Mouse (Mus musculus): ENCODE results near the gene Naga. TPM values are rescaled to one million over a fixed set of nuclear protein-coding genes. Genes with fewer than 3 reads are reported as not detected.

The Naga gene
- total and polyA plus RNA-seq, 3 experiments, result 190 to 333 (median 200) TPM

DNA sequence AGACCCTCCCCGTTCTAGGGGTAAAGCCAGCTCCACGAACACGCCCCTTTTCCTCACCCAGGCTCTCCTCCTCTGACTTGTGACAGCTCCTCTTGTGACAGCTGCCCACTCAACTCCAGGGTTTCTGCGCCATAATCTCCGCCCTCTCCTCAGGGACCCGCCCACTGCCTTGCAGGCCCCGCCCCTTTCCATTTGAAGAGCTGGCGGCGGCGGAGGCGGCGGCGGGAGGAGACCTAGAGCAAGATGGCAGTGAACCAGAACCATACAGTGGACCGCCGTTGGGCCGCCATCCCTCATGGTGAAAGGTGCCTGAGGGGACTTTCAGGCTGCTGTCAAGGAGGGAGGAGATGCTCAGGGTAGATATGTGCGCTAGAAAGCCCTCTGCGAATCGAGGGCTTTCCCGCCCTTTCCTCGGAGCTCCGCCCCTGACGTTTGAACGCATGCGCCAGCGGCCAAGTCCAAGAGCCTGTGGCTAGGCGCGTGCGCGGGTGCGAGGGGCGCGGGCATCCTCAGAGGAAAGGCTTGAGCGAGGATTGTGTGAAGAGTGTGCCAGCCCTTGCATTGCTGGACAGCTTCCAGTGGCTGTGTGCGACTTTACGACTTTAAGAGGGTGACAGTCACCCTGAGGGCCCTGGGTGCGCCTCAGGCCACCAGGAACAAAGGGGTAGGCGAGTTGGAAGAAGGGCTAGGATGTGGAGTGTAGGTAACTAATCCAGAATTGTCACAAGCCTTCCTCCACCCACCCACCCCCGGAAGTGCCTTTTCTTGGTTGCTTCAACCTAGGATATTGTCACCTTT, 39.8 kb downstream of the Naga start, which contains the start of gene Wbp2nl:
Gene Wbp2nl, plus strand, starts transcription at position 191 of the 798 bp plus-strand sequence.
- Histone ChIP-seq H3K4me3 (ENCODE audit: low read depth, low read length) (no peak within 1 kb of the TSS), H3K36me3 (replicated peaks) (no peaks in the 10 kb centered on the region), H3K27me3 (ENCODE audit: insufficient read depth, low read length) (peaks cover 15% of the 10 kb centered on the region), H3K4me1 (ENCODE audit: insufficient read depth, low read depth, low read length) (peaks cover 2% of the 10 kb centered on the region; the same call in 1 of the 2 replicates), H3K9me3 (replicated peaks) (no peaks in the 10 kb centered on the region)
- DNase-seq (ENCODE audit: low spot score) (no peak), ATAC-seq (ENCODE audit: extremely low read depth, insufficient number of reproducible peaks, low FRiP score, poor library complexity, severe bottlenecking) (no peak)
- TF ChIP-seq CTCF (IDR thresholded peaks at IDR 0.05; ENCODE audit: low read depth, low read length), result no peak
- no peak for TF ChIP-seq GATA1 (IDR thresholded peaks at IDR 0.05; ENCODE audit: borderline replicate concordance, low read length)
- no peak for TF ChIP-seq POLR2AphosphoS5 (IDR thresholded peaks at IDR 0.05; ENCODE audit: insufficient replicate concordance, low read depth, low read length)
- TF ChIP-seq TAL1 (conservative IDR thresholded peaks at IDR 0.05; ENCODE audit: low read depth, low read length), result no peak
- no peak for TF ChIP-seq GATA2 (IDR thresholded peaks at IDR 0.05; ENCODE audit: borderline replicate concordance, low read depth, low read length)

DNA sequence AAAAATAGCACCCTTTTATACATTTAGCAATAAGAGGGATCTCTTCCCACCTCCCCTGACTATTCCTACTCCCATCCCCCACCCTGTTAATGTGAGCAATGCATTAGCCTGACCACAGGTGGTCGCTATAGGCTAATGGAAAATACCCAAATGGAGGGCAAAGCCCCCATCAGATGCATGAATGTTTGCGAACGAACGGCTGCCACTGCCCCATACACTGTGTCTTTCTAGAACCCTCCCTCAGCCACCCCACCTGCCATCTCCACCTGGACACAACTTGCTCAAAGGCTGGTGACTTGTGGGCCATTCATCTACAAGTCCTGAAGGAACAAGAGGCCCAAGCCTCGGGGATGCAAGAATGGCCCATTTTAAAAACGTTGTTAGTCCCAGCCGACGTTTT, 44.7 kb downstream of the Naga start:
- no peak for TF ChIP-seq GATA2 (IDR thresholded peaks at IDR 0.05; ENCODE audit: borderline replicate concordance, low read depth, low read length)
- TF ChIP-seq POLR2AphosphoS5 (IDR thresholded peaks at IDR 0.05; ENCODE audit: insufficient replicate concordance, low read depth, low read length), result no peak
- no peak for TF ChIP-seq TAL1 (conservative IDR thresholded peaks at IDR 0.05; ENCODE audit: low read depth, low read length)
- TF ChIP-seq CTCF (IDR thresholded peaks at IDR 0.05; ENCODE audit: low read depth, low read length), result no peak
- no peak for TF ChIP-seq GATA1 (IDR thresholded peaks at IDR 0.05; ENCODE audit: borderline replicate concordance, low read length)
- H3K9me3 ChIP-seq (replicated peaks), result no peaks in the 10 kb centered on the region
- H3K4me1 ChIP-seq (ENCODE audit: insufficient read depth, low read depth, low read length), result peaks cover 8% of the 10 kb centered on the region
- H3K36me3 ChIP-seq (replicated peaks), result no peaks in the 10 kb centered on the region
- no peak for DNase-seq (ENCODE audit: low spot score)
- peaks cover 18% of the 10 kb centered on the region for H3K27me3 ChIP-seq (ENCODE audit: insufficient read depth, low read length)
- no peak overlapping the region for H3K4me3 ChIP-seq (ENCODE audit: low read depth, low read length)
- ATAC-seq (ENCODE audit: extremely low read depth, insufficient number of reproducible peaks, low FRiP score, poor library complexity, severe bottlenecking), result no peak

DNA sequence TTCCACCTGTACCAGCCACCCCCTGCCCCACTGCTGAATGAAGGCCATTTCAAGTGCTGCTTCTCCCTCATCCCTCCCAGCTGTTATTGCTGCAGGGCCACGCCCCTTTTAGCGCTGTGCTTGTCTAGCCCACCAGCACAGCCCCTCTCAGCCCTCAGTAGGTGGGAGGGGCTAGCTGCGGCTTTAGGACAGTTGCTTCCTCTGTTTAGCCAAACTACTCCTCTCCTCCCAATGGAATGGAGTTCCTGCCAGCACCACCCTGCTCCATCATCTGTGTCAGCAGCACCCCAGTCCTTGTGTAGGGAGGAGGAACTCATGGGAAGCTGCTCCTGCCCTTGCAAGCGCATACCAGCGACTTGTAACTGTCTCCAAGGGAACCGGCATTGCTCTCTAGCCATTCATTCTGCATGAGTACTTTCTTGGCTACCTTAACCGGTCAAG, 45.4 kb downstream of the Naga start:
- H3K9me3 ChIP-seq (replicated peaks), result no peaks in the 10 kb centered on the region
- no peaks in the 10 kb centered on the region for H3K36me3 ChIP-seq (replicated peaks)
- peaks cover 8% of the 10 kb centered on the region for H3K4me1 ChIP-seq (ENCODE audit: insufficient read depth, low read depth, low read length)
- H3K27me3 ChIP-seq (ENCODE audit: insufficient read depth, low read length), result peaks cover 19% of the 10 kb centered on the region
- no peak for TF ChIP-seq GATA2 (IDR thresholded peaks at IDR 0.05; ENCODE audit: borderline replicate concordance, low read depth, low read length)
- no peak for TF ChIP-seq POLR2AphosphoS5 (IDR thresholded peaks at IDR 0.05; ENCODE audit: insufficient replicate concordance, low read depth, low read length)
- no peak for TF ChIP-seq CTCF (IDR thresholded peaks at IDR 0.05; ENCODE audit: low read depth, low read length)
- no peak overlapping the region for H3K4me3 ChIP-seq (ENCODE audit: low read depth, low read length)
- ATAC-seq (ENCODE audit: extremely low read depth, insufficient number of reproducible peaks, low FRiP score, poor library complexity, severe bottlenecking), result no peak
- no peak for DNase-seq (ENCODE audit: low spot score)

DNA sequence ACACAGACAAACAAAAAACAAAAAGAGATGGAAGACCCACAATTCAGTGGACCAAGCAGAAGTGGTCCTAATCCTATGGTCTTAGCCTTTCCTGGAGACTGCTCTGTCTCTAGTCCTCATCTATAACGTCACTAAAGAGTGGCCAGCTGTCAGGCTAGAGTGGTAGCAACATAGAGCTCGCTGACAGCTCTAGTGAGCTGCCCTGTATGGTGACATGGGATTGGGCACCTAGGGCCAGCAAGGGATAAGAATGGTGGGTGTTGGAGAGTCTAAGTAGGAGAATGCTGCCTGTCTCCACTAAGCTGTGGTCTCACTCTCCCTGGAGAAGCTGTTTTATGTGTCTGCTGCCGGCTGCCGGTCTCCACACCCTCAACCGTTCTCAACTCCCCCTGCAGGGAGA, 45.9 kb downstream of the Naga start:
- TF ChIP-seq CTCF (IDR thresholded peaks at IDR 0.05; ENCODE audit: low read depth, low read length) (no peak), TAL1 (conservative IDR thresholded peaks at IDR 0.05; ENCODE audit: low read depth, low read length) (no peak), POLR2AphosphoS5 (IDR thresholded peaks at IDR 0.05; ENCODE audit: insufficient replicate concordance, low read depth, low read length) (no peak), GATA1 (IDR thresholded peaks at IDR 0.05; ENCODE audit: borderline replicate concordance, low read length) (no peak), GATA2 (IDR thresholded peaks at IDR 0.05; ENCODE audit: borderline replicate concordance, low read depth, low read length) (no peak)
- H3K36me3 ChIP-seq (replicated peaks), result no peaks in the 10 kb centered on the region
- no peaks in the 10 kb centered on the region for H3K9me3 ChIP-seq (replicated peaks)
- H3K4me3 ChIP-seq (ENCODE audit: low read depth, low read length), result no peak overlapping the region
- peaks cover 8% of the 10 kb centered on the region for H3K4me1 ChIP-seq (ENCODE audit: insufficient read depth, low read depth, low read length)
- ATAC-seq (ENCODE audit: extremely low read depth, insufficient number of reproducible peaks, low FRiP score, poor library complexity, severe bottlenecking) (no peak), DNase-seq (ENCODE audit: low spot score) (no peak)
- peaks cover 19% of the 10 kb centered on the region for H3K27me3 ChIP-seq (ENCODE audit: insufficient read depth, low read length)

DNA sequence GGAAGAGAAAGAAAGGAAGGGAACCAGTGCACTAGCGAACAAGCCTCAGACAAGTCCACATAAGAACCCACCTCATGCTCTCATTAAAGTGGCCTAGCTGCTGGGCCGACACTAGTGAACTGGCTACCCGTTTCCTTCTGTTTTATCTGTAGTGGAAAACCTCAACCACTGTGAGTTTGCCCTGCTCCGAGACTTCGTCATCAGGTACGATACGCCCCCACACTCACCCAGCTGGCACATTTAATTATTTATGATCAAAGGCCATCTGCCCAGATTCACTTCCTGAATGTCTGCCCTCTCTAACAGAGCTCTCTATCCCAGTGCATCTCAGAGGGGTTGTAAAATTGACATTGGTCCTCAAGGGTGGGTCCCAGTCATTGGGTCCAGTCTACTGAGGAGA, 48.5 kb downstream of the Naga start:
- H3K27me3 ChIP-seq (ENCODE audit: insufficient read depth, low read length), result peaks cover 33% of the 10 kb centered on the region
- DNase-seq (ENCODE audit: low spot score) (no peak), ATAC-seq (ENCODE audit: extremely low read depth, insufficient number of reproducible peaks, low FRiP score, poor library complexity, severe bottlenecking) (no peak)
- TF ChIP-seq GATA2 (IDR thresholded peaks at IDR 0.05; ENCODE audit: borderline replicate concordance, low read depth, low read length), result no peak
- no peak for TF ChIP-seq CTCF (IDR thresholded peaks at IDR 0.05; ENCODE audit: low read depth, low read length)
- no peak for TF ChIP-seq GATA1 (IDR thresholded peaks at IDR 0.05; ENCODE audit: borderline replicate concordance, low read length)
- no peak for TF ChIP-seq TAL1 (conservative IDR thresholded peaks at IDR 0.05; ENCODE audit: low read depth, low read length)
- TF ChIP-seq POLR2AphosphoS5 (IDR thresholded peaks at IDR 0.05; ENCODE audit: insufficient replicate concordance, low read depth, low read length), result no peak
- H3K9me3 ChIP-seq (replicated peaks), result no peaks in the 10 kb centered on the region
- H3K4me3 ChIP-seq (ENCODE audit: low read depth, low read length), result no peak overlapping the region
- H3K36me3 ChIP-seq (replicated peaks), result no peaks in the 10 kb centered on the region
- peaks cover 8% of the 10 kb centered on the region for H3K4me1 ChIP-seq (ENCODE audit: insufficient read depth, low read depth, low read length)

DNA sequence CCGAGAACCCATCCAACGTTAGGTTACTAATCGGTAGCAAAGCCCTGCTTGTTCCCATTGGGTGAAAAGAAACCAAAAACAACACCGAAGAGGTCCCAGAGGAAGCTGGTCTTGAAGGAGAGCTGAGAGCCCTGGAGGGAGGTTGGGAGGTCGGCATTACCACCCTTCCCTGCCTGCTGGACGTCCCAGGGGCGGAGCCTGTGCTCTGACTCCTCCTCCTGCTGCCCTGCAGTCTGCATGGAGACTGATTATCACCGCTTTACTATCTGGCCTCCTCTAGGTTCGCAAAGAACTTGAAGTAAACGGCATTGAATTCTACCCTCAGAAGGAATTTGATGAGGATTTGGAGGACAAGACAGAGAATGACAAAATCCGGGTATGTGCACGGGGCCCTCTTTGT, 52.6 kb downstream of the Naga start:
- Histone ChIP-seq H3K27me3 (ENCODE audit: insufficient read depth, low read length) (peaks cover 26% of the 10 kb centered on the region), H3K4me1 (ENCODE audit: insufficient read depth, low read depth, low read length) (peaks cover 2% of the 10 kb centered on the region; the same call in 1 of the 2 replicates), H3K4me3 (ENCODE audit: low read depth, low read length) (no peak overlapping the region), H3K36me3 (replicated peaks) (no peaks in the 10 kb centered on the region), H3K9me3 (replicated peaks) (no peaks in the 10 kb centered on the region)
- ATAC-seq (ENCODE audit: extremely low read depth, insufficient number of reproducible peaks, low FRiP score, poor library complexity, severe bottlenecking) (no peak), DNase-seq (ENCODE audit: low spot score) (no peak)
- TF ChIP-seq TAL1 (conservative IDR thresholded peaks at IDR 0.05; ENCODE audit: low read depth, low read length), result no peak
- TF ChIP-seq CTCF (IDR thresholded peaks at IDR 0.05; ENCODE audit: low read depth, low read length), result no peak
- no peak for TF ChIP-seq GATA2 (IDR thresholded peaks at IDR 0.05; ENCODE audit: borderline replicate concordance, low read depth, low read length)
- no peak for TF ChIP-seq POLR2AphosphoS5 (IDR thresholded peaks at IDR 0.05; ENCODE audit: insufficient replicate concordance, low read depth, low read length)
- no peak for TF ChIP-seq GATA1 (IDR thresholded peaks at IDR 0.05; ENCODE audit: borderline replicate concordance, low read length)
